Mouse (Mus musculus) stomach, postnatal 0 days (tissue): ENCODE measurements around the gene Prr18.

Source experiments
- CTCF ChIP-seq: IDR thresholded peaks from 2 replicates; pipeline ENCODE4 v1.5.1; 2016; ENCODE audit warnings: antibody characterized with exemption, low read depth, mild to moderate bottlenecking, moderate library complexity
- EP300 ChIP-seq: optimal IDR thresholded peaks from 2 replicates; pipeline ENCODE3; 2016; ENCODE audit warnings: antibody characterized with exemption

DNA sequence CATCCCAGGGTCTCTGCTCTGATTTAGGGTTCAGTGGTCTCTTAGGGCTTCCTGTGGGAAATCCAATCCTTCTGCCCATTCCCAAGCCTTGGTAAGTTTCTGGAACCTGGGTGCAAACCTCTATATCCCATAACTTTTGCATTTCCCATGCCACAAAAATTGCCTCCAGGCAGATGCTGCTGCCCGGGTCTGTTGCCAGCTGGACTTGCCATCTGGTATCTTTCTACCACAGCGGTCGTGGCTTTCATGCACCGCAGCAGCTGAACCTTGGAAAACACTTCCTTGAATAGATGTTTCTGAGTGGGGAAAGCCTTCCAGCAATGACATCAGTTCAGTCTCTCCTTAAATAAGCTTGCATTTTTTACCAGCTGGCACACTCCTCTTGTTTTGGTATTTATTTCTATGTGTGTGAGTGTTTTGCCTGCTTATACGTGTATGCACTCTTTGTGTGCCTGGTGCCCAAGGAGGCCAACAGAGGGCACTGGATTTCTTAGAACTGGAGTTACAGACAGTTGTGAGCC, 10.6 kb downstream of the Prr18 start:
- TF ChIP-seq CTCF (no peak), EP300 (no peak)
